Mouse (Mus musculus) neural tube, embryonic 14.5 days (tissue): ENCODE measurements around the gene Baz1b. TPM values are rescaled to one million over a fixed set of nuclear protein-coding genes. Genes with fewer than 3 reads are reported as not detected.
A peak's percentile ranks its signal among the peaks of the same experiment; 100 is the strongest.

Experiments used
- ATAC-seq: fragments of 200-750 bp; cut with Nextera tagmentation; 2 replicates; pipeline ENCODE4 v1.8.0; 2017; ENCODE audit warnings: low read depth, mild to moderate bottlenecking, moderate TSS enrichment, moderate library complexity
- H3K27ac ChIP-seq: fragments of 300-500 bp; sonication (generic); 2 replicates; pipeline ENCODE4 v1.5.1; 2014; ENCODE audit warnings: low read depth, mild to moderate bottlenecking, control low read depth, low read length, moderate library complexity, mixed read lengths
- H3K27me3 ChIP-seq: fragments of 300-500 bp; sonication (generic); 2 replicates; pipeline ENCODE4 v1.6.1; 2014; ENCODE audit warnings: low read length; ENCODE audit not compliant: control insufficient read depth, insufficient read depth
- H3K36me3 ChIP-seq: fragments of 300-500 bp; sonication (generic); 2 replicates; pipeline ENCODE4 v1.6.1; 2014; ENCODE audit warnings: low read length, mixed read lengths; ENCODE audit not compliant: control insufficient read depth, insufficient read depth
- H3K4me1 ChIP-seq: fragments of 300-500 bp; sonication (generic); 2 replicates; pipeline ENCODE4 v1.6.1; 2014; ENCODE audit warnings: low read length; ENCODE audit not compliant: control insufficient read depth, insufficient read depth
- H3K4me2 ChIP-seq: fragments of 300-500 bp; sonication (generic); 2 replicates; pipeline ENCODE4 v1.6.1; 2014; ENCODE audit warnings: mild to moderate bottlenecking, low read depth, low read length, control low read depth
- H3K4me3 ChIP-seq: fragments of 300-500 bp; sonication (generic); 2 replicates; pipeline ENCODE4 v1.5.1; 2014; ENCODE audit warnings: low read depth, low read length, control low read depth, mixed read lengths
- H3K9ac ChIP-seq: fragments of 300-500 bp; sonication (generic); replicated peaks from 2 replicates; pipeline ENCODE4 v1.6.1; 2014; ENCODE audit warnings: low read depth, mild to moderate bottlenecking, control low read depth, low read length, mixed read lengths
- H3K9me3 ChIP-seq: fragments of 300-500 bp; sonication (generic); 2 replicates; pipeline ENCODE4 v1.6.1; 2016; ENCODE audit warnings: low read length; ENCODE audit not compliant: control insufficient read depth
- WGBS: fragments of 180-500 bp; shearing (Covaris S2); extraction: QIAGEN DNeasy Blood & Tissue Kit; methylation state at CpG from one replicate; pipeline ENCODE4 v1.1.7; 2014; 5-methylcytosine and 5-hydroxymethylcytosine counted together
- polyA plus RNA-seq: library from polyadenylated mRNA; unstranded; fragments of >200 nt; fragmentation: Nextera tagmentation; extraction: Ambion mirVana; gene quantifications from 2 replicates; pipeline ENCODE4 v1.2.1, GENCODE M21; 2014

The Baz1b gene
- polyA plus RNA-seq, 1 experiment from 2014 or later, result 35.0 TPM

- Histone ChIP-seq H3K27ac (peak within 1 kb of the TSS; percentile 48; the same call in 1 of the 2 replicates), H3K4me3 (peak within 1 kb of the TSS; percentile 56), H3K4me2 (peak within 1 kb of the TSS; percentile 90), H3K36me3 (peaks cover 4% of the 10 kb centered on the region), H3K9me3 (no peaks in the 10 kb centered on the region), H3K9ac (peak within 1 kb of the TSS; percentile 58), H3K4me1 (peaks cover 8% of the 10 kb centered on the region; the same call in 1 of the 2 replicates), H3K27me3 (0 out of 2 replicates have a peak, but pooled peaks cover 5% of the 10 kb centered on the region)
- WGBS, result under 1% methylated on average over 51 of the region's 51 CpGs
- ATAC-seq, result peak; percentile 73
Observed at GRCm38 (mm10) chr5:135251079-135251454, 64.0 kb downstream of the Baz1b start, which contains the start of gene Fzd9. Fzd9 (minus strand) TSS chr5:135251230.

- 0 out of 2 replicates have a peak, but pooled peaks cover 5% of the 10 kb centered on the region for H3K27me3 ChIP-seq
- WGBS, result 1% methylated on average over 11 of the region's 12 CpGs
- no peaks in the 10 kb centered on the region for H3K9me3 ChIP-seq
- H3K36me3 ChIP-seq, result no peaks in the 10 kb centered on the region
- H3K4me1 ChIP-seq, result peaks cover 8% of the 10 kb centered on the region; the same call in 1 of the 2 replicates
- no peak overlapping the region for H3K4me2 ChIP-seq
- ATAC-seq, result peak; percentile 78
- H3K4me3 ChIP-seq, result no peak overlapping the region
- no peak overlapping the region for H3K9ac ChIP-seq
- peak overlapping the region; percentile 56; the same call in 1 of the 2 replicates for H3K27ac ChIP-seq
Observed at GRCm38 (mm10) chr5:135253741-135254401, 66.8 kb downstream of the Baz1b start.

GRCm38 (mm10) chr5:135256166-135256565 is 69.1 kb downstream of the Baz1b start:
- Histone ChIP-seq H3K9ac (no peak overlapping the region), H3K9me3 (no peaks in the 10 kb centered on the region), H3K27me3 (no peaks in the 10 kb centered on the region), H3K27ac (no peak overlapping the region), H3K36me3 (no peaks in the 10 kb centered on the region), H3K4me2 (no peak overlapping the region), H3K4me1 (no peaks in the 10 kb centered on the region), H3K4me3 (no peak overlapping the region)
- ATAC-seq, result no peak
- WGBS, result 98% methylated on average over 3 of the region's 3 CpGs

- WGBS, result 84% methylated on average over 12 of the region's 12 CpGs
- Histone ChIP-seq H3K4me1 (no peaks in the 10 kb centered on the region), H3K9me3 (no peaks in the 10 kb centered on the region), H3K4me3 (no peak overlapping the region), H3K9ac (no peak overlapping the region), H3K27me3 (no peaks in the 10 kb centered on the region), H3K27ac (peak overlapping the region; percentile 70; the same call in 1 of the 2 replicates), H3K4me2 (no peak overlapping the region), H3K36me3 (no peaks in the 10 kb centered on the region)
- no peak for ATAC-seq
Observed at GRCm38 (mm10) chr5:135257559-135257958, 70.5 kb downstream of the Baz1b start.

- Histone ChIP-seq H3K9me3 (no peaks in the 10 kb centered on the region), H3K36me3 (no peaks in the 10 kb centered on the region), H3K4me1 (no peaks in the 10 kb centered on the region), H3K27me3 (no peaks in the 10 kb centered on the region), H3K9ac (peak overlapping the region; percentile 35; the same call in 1 of the 2 replicates), H3K4me2 (peak overlapping the region; percentile 36; the same call in 1 of the 2 replicates), H3K27ac (peak overlapping the region; percentile 70), H3K4me3 (peak overlapping the region; percentile 12; the same call in 1 of the 2 replicates)
- no peak; the same call in 1 of the 2 replicates for ATAC-seq
- WGBS, result 18% methylated on average over 30 of the region's 30 CpGs
Observed at GRCm38 (mm10) chr5:135258280-135259150, 71.5 kb downstream of the Baz1b start.

GRCm38 (mm10) chr5:135263866-135264503 is 76.9 kb downstream of the Baz1b start:
- no peak overlapping the region for H3K9ac ChIP-seq
- no peaks in the 10 kb centered on the region for H3K9me3 ChIP-seq
- H3K4me3 ChIP-seq, result no peak overlapping the region
- peak; percentile 86; the same call in 1 of the 2 replicates for ATAC-seq
- no peaks in the 10 kb centered on the region for H3K36me3 ChIP-seq
- no peaks in the 10 kb centered on the region for H3K27me3 ChIP-seq
- H3K4me1 ChIP-seq, result no peaks in the 10 kb centered on the region
- H3K27ac ChIP-seq, result peak overlapping the region; percentile 64
- 20% methylated on average over 17 of the region's 17 CpGs for WGBS
- H3K4me2 ChIP-seq, result no peak overlapping the region; the same call in 1 of the 2 replicates

GRCm38 (mm10) chr5:135264548-135264947 is 77.5 kb downstream of the Baz1b start:
- no peak overlapping the region for H3K4me2 ChIP-seq
- H3K27ac ChIP-seq, result peak overlapping the region; percentile 64
- H3K36me3 ChIP-seq, result no peaks in the 10 kb centered on the region
- 50% methylated on average over 9 of the region's 9 CpGs for WGBS
- no peaks in the 10 kb centered on the region for H3K4me1 ChIP-seq
- H3K9me3 ChIP-seq, result no peaks in the 10 kb centered on the region
- 0 out of 2 replicates have a peak, but pooled peaks have one; percentile 49 for ATAC-seq
- H3K27me3 ChIP-seq, result no peaks in the 10 kb centered on the region
- H3K9ac ChIP-seq, result no peak overlapping the region
- no peak overlapping the region for H3K4me3 ChIP-seq

GRCm38 (mm10) chr5:135269451-135269850 is 82.4 kb downstream of the Baz1b start:
- Histone ChIP-seq H3K9me3 (no peaks in the 10 kb centered on the region), H3K9ac (no peak overlapping the region), H3K27me3 (no peaks in the 10 kb centered on the region), H3K4me1 (peaks cover 3% of the 10 kb centered on the region), H3K4me2 (no peak overlapping the region), H3K36me3 (no peaks in the 10 kb centered on the region), H3K4me3 (no peak overlapping the region), H3K27ac (no peak overlapping the region)
- no peak for ATAC-seq
- whole genome bisulfite sequencing, result 77% methylated on average over 8 of the region's 8 CpGs
